Mouse (Mus musculus) C2C12 (cell line): ENCODE measurements around the gene Col23a1. TPM values are rescaled to one million over a fixed set of nuclear protein-coding genes. Genes with fewer than 3 reads are reported as not detected.

ENCODE experiments used
- H3K27me3 ChIP-seq: one replicate; pipeline ENCODE4 v1.6.1; 2011; ENCODE audit not compliant: control insufficient read depth, insufficient read depth, insufficient read length
- H3K36me3 ChIP-seq: one replicate; pipeline ENCODE4 v1.6.1; 2011; ENCODE audit not compliant: control insufficient read depth, insufficient read depth
- H3K4me3 ChIP-seq: one replicate; pipeline ENCODE4 v1.5.1; 2011; ENCODE audit warnings: mild to moderate bottlenecking, control low read depth; ENCODE audit not compliant: poor library complexity, insufficient read depth, severe bottlenecking
- H3K79me2 ChIP-seq: one replicate; pipeline ENCODE4 v1.6.1; 2011; ENCODE audit not compliant: control insufficient read depth, insufficient read depth
- H3K79me3 ChIP-seq: one replicate; pipeline ENCODE4 v1.6.1; 2011; ENCODE audit warnings: low read depth, control low read depth
- H3ac ChIP-seq: one replicate; pipeline ENCODE3; 2011; ENCODE audit warnings: low read depth; ENCODE audit not compliant: control insufficient read depth, insufficient read length
- CEBPB ChIP-seq: IDR thresholded peaks from one replicate; pipeline ENCODE4 v1.6.1; 2011; ENCODE audit warnings: low read depth, mild to moderate bottlenecking, control low read depth, moderate library complexity
- CTCF ChIP-seq: IDR thresholded peaks from one replicate; pipeline ENCODE4 v1.5.1; 2011; ENCODE audit not compliant: control insufficient read depth, insufficient read depth, insufficient read length
- FOSL1 ChIP-seq: IDR thresholded peaks from one replicate; pipeline ENCODE4 v1.8.0; 2011; ENCODE audit warnings: mild to moderate bottlenecking, low read length; ENCODE audit not compliant: poor library complexity, insufficient read depth, severe bottlenecking
- MAX ChIP-seq: IDR thresholded peaks from one replicate; pipeline ENCODE4 v1.6.1; 2011; ENCODE audit warnings: mild to moderate bottlenecking, control low read depth
- MYOD1 ChIP-seq: IDR thresholded peaks from one replicate; pipeline ENCODE4 v1.6.1; 2011; ENCODE audit warnings: low read depth; ENCODE audit not compliant: control insufficient read depth, insufficient read length
- MYOG ChIP-seq: IDR thresholded peaks from one replicate; pipeline ENCODE4 v1.6.1; 2011; ENCODE audit not compliant: control insufficient read depth, insufficient read length; ENCODE audit errors: extremely low read depth
- USF1 ChIP-seq: IDR thresholded peaks from one replicate; pipeline ENCODE4 v1.6.1; 2011; ENCODE audit warnings: low read depth, mild to moderate bottlenecking, control low read depth, moderate library complexity
- polyA plus RNA-seq: library from polyadenylated mRNA; unstranded; fragments of >200 nt; fragmentation: generic; extraction: Trizol; gene quantifications from one replicate; pipeline ENCODE4 v1.2.1, GENCODE M21; 2012; ENCODE audit warnings: missing spikeins

Gene Col23a1
- polyA plus RNA-seq, 1 experiment, result 0.43 TPM

DNA sequence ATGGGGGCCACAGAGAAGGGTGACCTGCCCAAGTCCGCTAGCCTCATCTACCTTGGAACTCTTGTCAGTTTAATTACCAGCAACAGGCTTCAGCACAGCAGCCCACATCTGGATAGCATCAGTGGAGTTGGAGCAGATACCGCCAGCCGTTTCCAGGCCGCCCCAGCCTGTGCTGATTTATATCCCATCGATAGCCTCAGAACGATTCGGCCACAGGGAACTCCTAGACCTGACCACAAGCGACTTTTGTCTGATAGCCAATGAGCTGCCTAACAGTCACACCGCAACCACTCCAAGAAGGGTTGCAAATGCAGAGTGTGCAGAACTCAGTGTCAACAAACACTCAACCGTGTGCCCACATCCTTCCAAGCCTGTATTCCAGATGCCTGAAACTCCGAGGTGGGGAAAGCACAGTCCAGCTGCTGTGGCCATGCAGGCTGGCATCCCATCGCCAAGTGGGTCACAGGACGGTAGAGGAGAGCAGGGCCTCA lies 179.7 kb downstream of the Col23a1 start:
- TF ChIP-seq MYOD1, result no peak
- no peak for TF ChIP-seq CEBPB
- TF ChIP-seq USF1, result no peak
- no peak for TF ChIP-seq FOSL1
- no peak for TF ChIP-seq MAX
- no peak for TF ChIP-seq MYOG
- no peak for TF ChIP-seq CTCF
- Histone ChIP-seq H3K4me3 (no peak overlapping the region), H3K36me3 (no peaks in the 10 kb centered on the region), H3K79me2 (no peaks in the 10 kb centered on the region), H3K27me3 (peaks cover 17% of the 10 kb centered on the region), H3K79me3 (no peaks in the 10 kb centered on the region), H3ac (no peak overlapping the region)

DNA sequence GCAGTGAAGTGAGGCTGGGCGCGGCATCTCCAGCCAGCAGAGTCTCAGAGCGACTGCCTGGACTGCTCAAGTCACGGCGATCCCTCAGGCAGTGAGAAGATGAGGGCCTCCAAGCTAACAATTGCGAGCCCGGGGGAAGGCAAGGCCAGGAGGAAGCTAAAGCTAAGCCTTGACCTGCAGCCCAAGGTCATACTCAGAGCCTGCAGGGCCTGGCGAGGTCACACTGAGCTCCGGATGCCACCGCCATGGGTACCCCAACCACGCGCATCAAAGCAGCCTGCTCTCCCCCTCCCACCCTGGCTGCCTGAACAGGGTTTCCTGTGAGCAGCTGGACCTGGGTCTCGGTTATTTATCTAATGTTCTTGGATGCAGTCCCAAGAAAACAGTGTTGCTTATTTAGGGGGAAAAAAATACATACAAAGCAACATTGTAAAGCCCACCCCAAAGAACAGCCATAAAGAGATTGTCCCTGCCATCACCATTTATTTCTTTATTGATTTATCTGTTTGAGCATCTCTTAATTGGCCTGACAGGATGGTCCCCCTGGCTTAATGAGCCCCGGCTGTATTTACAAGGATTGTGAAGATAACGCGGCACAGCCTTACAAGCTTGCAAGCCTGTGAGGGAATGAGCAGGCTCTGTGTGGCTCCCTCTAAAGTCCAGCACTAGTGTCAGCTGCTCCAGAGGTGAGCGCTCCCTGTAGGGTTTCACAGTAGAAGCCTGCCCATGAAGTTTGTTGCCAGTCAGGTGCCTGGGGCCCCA lies 180.8 kb downstream of the Col23a1 start:
- no peaks in the 10 kb centered on the region for H3K79me2 ChIP-seq
- H3K36me3 ChIP-seq, result no peaks in the 10 kb centered on the region
- no peaks in the 10 kb centered on the region for H3K79me3 ChIP-seq
- no peak overlapping the region for H3K4me3 ChIP-seq
- TF ChIP-seq CEBPB (no peak), MAX (no peak), CTCF (no peak), USF1 (no peak), MYOD1 (no peak), FOSL1 (no peak), MYOG (no peak)
- no peak overlapping the region for H3ac ChIP-seq
- peaks cover 21% of the 10 kb centered on the region for H3K27me3 ChIP-seq

DNA sequence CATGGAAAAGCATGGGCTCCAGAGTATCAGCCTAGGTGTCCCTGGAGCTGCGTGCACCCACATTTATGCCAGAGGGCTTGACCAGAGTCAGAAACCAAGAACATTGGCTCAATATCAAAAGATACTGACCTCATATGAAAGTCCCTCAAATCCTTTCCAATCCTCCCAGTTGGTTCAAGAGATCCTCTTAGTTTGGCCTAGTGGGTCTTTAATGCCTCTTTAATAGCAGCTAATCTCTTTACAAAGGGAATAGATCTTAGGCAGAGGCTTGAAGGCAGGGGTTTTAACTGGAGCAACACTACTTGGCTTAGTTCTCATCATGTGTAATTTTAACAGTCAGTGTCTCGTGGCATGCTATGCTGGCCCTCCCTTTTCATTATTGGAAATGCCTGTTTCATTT lies 184.0 kb downstream of the Col23a1 start:
- Histone ChIP-seq H3K4me3 (no peak overlapping the region), H3K79me3 (no peaks in the 10 kb centered on the region), H3K27me3 (peaks cover 20% of the 10 kb centered on the region), H3ac (no peak overlapping the region), H3K79me2 (no peaks in the 10 kb centered on the region), H3K36me3 (no peaks in the 10 kb centered on the region)
- TF ChIP-seq MYOG, result no peak
- no peak for TF ChIP-seq CEBPB
- TF ChIP-seq CTCF, result no peak
- TF ChIP-seq USF1, result no peak
- no peak for TF ChIP-seq MAX
- TF ChIP-seq FOSL1, result no peak
- no peak for TF ChIP-seq MYOD1

DNA sequence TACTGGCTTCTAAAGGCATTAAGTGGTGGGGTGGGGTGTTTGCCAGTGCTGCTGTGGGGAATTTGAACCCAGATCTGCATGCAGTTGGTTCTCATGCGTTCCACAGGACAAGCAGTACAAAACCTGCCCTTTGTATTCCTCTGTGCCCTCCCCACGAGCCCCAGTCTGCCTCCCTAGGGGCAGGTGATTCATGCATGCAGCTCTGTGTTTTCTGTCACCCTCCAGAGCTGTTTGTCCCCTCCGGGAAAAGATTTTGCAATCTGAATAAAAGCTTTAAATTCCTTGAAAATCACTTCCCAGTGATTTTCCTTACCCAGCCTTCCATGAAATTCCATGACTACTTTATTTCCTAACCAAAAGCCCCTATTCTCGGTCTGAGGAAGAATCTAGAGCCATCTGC lies 186.8 kb downstream of the Col23a1 start:
- no peaks in the 10 kb centered on the region for H3K79me3 ChIP-seq
- H3K27me3 ChIP-seq, result peaks cover 4% of the 10 kb centered on the region
- H3K79me2 ChIP-seq, result no peaks in the 10 kb centered on the region
- H3K36me3 ChIP-seq, result no peaks in the 10 kb centered on the region
- TF ChIP-seq USF1, result no peak
- no peak for TF ChIP-seq MYOD1
- no peak for TF ChIP-seq MAX
- TF ChIP-seq MYOG, result no peak
- no peak for TF ChIP-seq CEBPB
- H3ac ChIP-seq, result no peak overlapping the region
- no peak overlapping the region for H3K4me3 ChIP-seq

DNA sequence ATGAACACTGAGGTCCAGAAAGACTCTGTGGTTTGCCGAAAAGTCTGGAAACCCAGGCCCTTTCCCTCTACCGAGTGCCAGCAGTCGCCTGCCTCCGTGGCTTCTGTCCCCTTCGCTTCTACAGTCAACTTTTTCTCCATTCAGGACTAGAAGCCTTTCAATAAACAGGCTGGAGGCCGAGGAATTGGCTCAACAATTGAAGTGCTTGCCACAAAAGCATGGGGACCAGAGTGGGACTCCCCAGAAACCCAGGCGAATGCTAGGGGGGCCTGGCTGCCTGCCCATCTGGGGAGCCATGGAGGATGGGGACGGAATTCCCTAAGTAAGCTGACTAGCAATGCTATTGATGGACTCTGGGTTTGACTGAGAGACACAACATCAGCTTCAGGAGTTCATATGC lies 187.9 kb downstream of the Col23a1 start:
- H3K79me3 ChIP-seq, result no peaks in the 10 kb centered on the region
- TF ChIP-seq CTCF, result no peak
- TF ChIP-seq CEBPB, result no peak
- no peak for TF ChIP-seq MYOD1
- TF ChIP-seq MYOG, result no peak
- no peak for TF ChIP-seq FOSL1
- no peak for TF ChIP-seq USF1
- no peak for TF ChIP-seq MAX

DNA sequence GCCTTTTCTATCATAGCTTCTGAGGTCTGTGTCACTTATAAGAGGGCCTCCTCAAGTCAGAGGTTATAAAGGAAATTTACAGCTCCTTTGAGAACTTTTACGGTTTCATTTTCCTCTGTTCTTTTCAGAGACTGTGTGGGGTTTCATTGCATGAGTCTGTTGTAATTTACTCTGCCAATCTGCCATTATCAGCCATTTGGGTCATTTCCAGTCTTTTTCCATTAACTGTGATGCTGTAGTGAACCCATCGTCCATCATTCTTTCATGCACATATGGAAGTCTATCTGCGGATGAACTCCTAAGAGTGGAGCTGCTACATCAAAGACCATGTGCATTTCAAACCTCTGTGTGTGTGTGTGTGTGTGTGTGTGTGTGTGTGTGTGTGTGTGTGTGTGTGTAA lies 192.5 kb downstream of the Col23a1 start:
- H3K36me3 ChIP-seq, result no peaks in the 10 kb centered on the region
- no peak overlapping the region for H3ac ChIP-seq
- H3K79me2 ChIP-seq, result no peaks in the 10 kb centered on the region
- no peaks in the 10 kb centered on the region for H3K79me3 ChIP-seq
- H3K4me3 ChIP-seq, result no peak overlapping the region
- TF ChIP-seq MYOD1, result no peak
- TF ChIP-seq CEBPB, result no peak
- no peak for TF ChIP-seq FOSL1
- no peak for TF ChIP-seq CTCF
- no peak for TF ChIP-seq MYOG
- no peak for TF ChIP-seq USF1
- no peak for TF ChIP-seq MAX
- H3K27me3 ChIP-seq, result no peaks in the 10 kb centered on the region

More for the DNA sequence above, 187.9 kb downstream of the Col23a1 start:
- Histone ChIP-seq H3K27me3 (peaks cover 4% of the 10 kb centered on the region), H3K79me2 (no peaks in the 10 kb centered on the region), H3K4me3 (no peak overlapping the region), H3ac (no peak overlapping the region), H3K36me3 (no peaks in the 10 kb centered on the region)
